Mouse (Mus musculus): ENCODE data around the gene Lrrc17.

Gene Lrrc17

DNA sequence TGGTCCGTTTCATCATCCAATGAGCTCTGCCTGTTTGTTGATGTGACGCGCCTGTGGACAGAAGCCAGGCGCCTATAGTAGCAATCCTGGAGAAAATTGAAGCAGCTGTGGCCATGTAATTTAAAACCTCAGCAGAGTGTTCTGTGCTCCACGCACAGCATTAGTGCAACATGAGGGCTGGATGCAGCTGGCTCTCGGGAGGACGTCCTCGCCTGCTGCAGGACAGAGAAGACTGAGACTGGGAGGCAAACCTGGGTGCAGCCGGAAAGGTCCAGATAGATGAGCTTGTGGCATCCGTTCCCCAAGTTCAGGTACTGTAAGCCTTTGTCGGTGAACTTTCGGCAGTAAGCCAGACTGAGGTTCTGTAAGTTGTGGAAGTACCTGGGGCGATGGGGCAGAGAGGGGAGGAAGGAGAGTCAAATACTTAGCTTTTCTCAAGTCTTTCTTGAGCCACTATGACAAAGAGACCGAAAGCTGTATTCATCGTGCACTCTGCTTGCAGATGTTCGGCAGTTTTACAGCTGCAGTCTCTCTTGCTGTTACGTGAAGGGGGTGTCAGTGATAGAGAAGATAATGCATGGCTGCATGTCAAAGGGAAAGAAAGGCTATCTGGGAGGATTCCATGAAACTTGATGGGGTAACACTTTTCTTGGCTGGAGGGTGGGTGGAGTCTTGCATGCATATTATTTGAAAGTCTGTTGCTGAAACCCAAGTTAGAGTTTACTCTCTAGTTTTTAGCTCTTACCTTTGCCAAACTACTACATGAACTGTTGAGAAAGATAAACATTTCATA lies at the start of gene Lrrc17:
Lrrc17 (plus strand) TSS at position 151 of the 793 bp plus-strand sequence.
- no peak for DNase-seq

DNA sequence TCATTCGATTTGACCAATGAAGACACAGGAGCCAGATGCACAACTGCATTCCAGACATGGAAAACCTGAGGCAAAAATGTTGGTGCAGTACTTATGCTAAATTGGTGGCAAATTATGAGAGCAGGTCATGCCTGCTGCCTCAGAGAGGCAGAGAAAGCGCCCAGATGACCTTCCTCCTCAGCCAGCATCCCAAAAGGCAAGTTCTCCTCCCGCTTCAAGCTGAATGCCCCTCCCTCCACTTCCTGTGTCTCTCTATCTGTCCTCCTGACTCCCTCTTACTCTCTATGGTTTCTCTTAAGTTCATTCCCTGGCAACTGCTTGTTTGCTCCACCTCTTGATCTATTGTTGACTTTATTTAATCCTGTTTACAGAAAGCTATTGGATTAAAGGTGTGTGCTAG lies 48.6 kb upstream of the Lrrc17 start:
- DNase-seq = no peak

DNA sequence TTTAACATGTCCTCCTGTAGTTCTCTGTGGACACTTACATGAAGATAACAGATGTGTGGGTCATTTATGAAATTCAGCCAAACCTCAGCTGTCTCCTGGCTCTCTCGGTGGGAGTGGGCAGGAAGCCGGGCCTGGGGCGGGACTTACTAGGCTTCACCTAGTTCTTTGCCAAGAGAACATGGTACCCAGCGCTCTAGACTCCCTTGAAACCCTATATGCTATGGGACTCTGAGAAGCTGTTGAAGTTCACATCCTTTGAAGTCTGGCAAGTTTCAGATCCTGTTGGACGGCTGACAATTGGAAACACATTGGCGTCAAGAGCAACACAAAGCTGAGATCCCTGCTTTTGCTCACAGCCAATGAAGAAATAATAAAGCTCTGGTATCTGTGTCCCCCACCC lies 47.0 kb upstream of the Lrrc17 start:
- no peak for DNase-seq

DNA sequence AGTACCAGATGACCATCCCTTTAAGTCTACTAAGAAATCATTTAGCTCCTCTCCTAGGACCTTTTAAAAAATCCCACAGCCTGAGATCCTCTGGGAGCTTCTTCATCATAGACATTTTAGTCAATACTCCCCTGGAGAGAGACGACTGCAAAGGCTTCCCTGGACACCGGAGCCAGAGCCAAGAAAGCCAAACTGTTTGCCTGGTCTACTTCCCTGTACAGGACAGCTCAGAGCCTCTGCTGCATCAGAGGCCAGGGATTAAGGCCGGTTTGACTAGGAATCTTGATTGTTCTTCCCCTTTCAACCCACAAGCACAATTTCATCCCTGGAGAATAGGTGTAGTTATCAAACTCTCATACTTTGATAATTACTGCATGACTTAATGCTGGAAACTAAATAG lies 46.5 kb upstream of the Lrrc17 start:
- no peak for DNase-seq

DNA sequence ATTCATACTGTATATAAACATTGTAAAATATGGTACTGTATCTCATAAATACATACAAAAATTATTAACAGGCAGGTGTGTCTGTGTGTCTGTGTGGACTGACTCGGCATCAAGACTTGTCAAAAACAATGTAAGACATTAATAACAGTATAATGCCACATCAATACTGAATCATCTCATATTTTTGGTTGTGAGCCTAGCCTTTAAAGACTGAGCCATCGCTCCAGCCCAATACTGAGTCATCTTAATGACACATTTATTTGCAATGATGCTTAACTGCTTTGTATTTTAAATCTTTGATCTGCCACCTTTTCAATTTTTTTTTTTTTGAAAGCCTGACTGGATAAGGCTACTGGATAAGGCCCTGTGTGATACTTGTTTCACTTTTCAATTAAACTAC lies 44.9 kb upstream of the Lrrc17 start:
- DNase-seq = no peak

DNA sequence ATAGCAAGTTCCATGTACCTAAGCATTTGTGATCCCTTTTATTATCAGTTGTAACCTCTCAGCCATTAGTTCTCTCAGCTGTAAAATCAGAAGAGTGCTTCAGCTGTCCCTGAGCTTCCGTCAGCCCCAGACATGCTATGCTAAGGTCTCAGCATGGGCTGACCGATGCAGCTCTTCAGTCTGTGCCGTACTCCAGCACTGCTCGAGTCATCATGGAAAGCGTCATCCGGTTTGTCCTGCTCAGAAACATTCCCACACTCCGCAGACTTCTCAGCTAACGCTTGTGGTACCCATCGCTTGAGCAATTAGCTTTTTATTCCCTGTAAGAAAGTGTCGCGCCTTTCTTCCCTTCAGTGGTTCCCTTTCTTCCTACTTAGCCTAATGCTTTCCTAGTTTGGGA lies 44.4 kb upstream of the Lrrc17 start:
- DNase-seq = no peak

DNA sequence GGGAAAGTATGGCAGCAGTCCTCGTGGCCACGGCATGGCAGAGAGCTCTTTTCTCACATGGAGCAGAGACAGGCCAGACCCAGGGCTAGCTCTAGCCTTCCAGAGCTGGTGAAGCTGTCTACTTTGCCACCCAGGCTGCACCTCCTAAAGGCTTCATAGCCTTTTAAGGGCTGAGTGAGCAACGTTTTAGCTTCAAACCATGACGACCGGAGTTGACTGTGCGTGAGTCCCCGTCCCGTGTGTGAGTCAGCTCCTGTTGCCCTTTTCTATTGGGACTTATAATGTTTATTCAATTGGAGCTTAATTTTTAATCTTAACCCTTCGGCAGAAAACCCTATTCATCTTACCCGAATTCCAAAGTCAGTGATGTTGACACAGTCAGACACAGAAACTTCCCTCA lies 43.2 kb upstream of the Lrrc17 start:
- no peak for DNase-seq

DNA sequence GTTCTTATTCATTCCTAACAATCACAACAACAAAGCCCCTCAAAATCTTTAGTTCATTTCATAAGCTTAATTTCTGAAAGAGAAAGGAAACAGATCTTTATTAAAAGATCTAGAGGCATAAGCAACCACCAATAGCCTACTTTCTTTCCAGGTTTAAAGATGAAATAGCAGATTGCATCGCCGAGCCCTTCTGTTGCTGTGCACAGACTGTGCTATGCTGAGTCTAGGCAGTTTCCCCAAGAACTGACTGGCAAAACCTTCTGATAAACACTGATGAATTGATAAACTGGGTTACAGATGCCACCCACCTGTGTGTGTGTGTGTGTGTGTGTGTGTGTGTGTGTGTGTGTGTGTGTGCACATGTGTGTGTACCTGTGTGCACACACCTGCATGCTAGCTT lies 42.4 kb upstream of the Lrrc17 start:
- DNase-seq = no peak

DNA sequence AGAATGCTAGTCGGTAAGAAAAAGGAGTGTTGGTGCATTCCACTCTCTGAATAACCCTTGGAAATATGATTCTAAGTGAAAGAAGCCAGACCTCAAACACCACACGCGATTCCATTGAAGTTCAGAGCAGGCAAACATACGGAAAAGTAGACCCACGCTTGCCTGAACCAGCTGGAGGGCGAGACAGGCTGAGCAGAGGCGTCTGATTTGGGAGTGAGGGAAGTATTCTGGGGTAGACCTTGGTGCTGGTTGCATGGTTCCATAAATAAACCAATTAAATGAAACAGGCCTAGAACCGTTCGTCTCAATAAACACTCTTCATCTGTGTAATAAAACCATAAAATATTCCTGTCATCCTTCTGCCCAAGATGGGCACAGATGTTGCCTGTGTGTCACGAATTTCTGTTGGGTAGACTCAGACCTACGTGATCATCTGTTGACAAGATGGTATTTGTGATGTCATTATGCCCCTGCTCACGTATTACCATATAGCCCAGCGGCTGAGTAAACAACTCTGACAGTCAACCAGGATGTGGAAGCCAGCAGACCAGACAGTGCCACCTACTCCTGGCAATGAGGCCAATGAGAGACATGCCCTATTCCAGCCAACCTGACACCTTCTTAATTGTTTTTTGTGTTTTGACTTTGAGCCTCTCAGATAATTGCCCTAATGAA lies 40.3 kb upstream of the Lrrc17 start:
- DNase-seq = no peak

DNA sequence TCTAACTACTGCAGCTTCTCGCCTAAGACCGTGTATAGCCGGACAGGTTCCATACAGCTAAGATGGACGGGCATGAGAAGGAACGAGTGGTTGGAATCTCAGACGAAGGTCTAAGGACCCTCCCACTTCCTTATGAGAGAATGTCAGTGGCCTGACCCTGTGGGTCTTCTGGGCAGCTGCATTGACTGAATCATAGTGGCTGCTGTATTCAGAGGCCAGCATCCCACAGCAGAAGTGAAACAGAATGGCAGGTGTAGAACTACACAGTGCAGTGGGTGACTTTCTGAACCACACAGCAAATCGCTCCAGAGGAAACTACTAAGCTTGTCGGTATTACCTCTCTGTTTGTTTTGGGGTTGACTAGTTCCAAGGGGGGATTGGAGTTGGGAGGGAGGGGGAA lies 38.2 kb upstream of the Lrrc17 start:
- no peak for DNase-seq

DNA sequence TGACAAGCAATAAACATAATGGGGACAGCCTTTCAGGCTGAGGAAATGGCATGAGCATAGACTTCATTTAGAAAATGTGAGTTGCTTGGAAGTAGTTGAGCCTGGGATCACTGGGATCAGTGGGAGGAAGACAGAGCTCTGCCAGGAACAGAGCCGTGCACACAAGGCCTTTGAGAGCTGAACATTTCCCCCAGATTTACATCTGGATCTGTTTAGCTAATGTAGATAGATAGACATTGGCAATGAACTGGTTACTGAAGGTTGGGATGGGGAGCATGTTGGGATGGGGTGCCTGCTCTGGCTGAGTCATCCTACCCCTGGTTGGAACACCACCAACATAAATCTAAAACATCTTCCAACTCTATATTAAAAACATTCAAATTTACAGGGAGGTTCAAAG lies 36.5 kb upstream of the Lrrc17 start:
- no peak for DNase-seq

DNA sequence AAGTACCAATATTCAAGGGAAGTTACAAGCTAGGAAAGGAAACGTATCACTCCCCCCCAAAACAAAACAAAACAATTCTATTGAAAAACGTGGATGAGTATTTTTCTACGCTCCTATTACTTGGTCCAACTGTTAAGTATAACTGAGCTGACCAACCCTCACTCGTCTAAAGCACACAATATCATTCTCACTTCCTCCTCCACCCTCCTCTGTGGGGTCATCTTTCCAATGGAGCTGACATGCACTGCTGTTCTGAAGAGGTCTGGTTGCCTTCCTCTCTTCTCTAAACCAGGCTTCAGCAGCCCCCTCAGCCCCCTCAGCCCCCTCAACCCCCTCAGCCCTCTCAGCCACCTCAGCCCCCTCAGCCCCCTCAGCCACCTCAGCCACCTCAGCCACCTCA lies 33.6 kb upstream of the Lrrc17 start:
- no peak for DNase-seq

DNA sequence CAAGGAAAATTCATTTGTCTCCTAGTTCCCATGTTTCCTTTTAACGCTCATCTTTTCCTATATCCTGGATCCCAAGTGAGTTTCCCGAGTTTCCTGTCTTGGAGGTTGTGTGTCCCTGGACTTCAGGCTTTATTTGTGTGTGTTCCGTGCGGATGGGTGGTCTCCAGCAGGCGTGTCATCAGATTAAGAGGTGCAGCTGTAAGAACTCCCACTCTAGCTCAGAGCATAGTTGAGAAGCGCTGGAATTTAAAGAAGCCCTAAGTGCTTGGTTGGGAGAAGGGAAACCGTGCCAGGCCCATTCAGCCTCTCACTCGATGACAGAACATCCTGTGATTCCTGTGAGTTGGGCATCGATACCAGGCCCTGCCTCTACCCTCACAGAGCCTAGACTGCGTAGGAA lies 30.0 kb upstream of the Lrrc17 start:
- no peak for DNase-seq

DNA sequence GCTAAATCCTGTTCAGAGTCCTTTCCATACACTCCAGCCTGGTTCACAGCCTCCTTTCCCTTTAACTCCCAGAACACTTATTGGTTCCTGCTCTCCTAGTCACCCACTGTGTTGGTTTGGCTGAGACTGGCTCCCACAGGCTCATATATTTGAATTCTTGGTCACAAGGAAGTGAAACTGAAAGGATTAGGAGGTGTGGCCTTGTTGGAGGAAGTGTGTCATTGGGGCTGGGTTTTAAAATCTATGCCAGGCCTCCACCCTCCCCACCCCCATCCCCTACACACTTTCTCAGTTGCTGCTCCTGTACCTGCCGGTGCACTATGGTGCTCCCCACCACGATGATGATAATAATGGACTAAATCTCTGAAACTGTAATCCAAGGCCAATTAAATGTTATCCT lies 25.8 kb upstream of the Lrrc17 start:
- no peak for DNase-seq

DNA sequence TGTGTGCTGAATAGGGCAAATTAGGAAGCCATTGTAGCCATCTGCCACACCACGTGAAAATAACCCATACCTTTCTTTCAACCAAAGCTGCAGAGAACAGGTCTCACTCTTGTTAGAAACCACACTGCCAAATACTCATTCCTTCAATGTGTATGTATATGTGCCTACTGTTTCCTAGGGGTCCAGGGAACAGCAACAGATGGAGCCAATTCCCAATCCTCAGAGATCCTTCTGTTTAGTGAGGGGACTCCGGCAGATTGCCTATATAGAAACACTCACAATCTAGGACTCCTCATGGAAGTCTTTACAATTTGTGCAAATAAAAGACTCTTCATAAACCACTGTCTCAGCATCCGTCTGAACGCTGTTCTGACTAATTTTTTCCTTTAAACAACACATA lies 25.2 kb upstream of the Lrrc17 start:
- no peak for DNase-seq

DNA sequence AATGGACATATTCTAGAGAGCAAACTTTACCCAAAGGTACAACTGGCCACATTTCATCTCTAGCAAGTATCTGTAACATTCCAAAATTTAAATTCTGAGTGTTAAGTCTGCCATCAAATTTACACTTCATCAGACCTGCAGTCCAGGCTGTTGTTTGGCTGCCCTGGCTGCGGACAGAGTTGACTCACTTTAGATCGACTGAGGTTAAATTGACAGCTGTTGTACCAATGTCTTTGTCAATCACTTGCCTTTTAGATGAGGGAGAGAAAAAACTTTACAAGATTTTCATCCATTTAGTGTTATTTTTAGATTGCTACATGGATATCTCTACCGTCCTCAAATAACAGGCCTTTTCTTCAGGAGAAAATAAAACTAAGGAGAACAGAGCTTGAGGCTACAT lies 24.2 kb upstream of the Lrrc17 start:
- no peak for DNase-seq

DNA sequence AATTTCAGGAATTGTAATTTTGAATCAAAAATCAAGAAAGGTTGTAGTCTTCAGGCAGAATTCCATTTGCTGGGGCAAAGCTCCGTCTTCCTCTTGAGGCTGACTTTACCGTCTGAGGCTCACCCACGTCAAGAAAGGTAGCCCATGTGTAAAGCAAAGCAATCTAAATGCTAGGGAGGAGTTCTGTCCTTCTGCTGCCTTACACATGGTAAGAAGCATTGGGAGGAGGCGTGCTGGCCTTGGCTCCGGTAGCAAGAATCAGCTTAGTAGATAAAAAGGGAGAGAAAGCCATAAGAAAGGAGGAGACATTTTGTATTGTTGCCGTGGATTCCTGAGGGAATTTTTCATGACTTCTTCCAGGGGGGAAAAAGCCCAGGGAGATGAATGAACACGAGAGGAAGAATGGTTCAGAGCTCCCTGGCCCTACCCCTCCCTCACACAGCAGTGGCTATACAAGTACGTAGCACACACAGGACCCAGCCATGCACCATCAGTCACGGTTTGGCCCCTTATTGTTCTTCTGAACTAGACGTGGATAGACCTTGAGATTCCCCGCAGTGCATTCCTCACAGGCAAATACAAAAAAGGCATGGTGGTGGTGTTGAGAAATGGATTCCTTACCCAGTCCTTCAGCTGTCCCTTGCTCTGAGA lies 16.4 kb upstream of the Lrrc17 start:
- DNase-seq = no peak

DNA sequence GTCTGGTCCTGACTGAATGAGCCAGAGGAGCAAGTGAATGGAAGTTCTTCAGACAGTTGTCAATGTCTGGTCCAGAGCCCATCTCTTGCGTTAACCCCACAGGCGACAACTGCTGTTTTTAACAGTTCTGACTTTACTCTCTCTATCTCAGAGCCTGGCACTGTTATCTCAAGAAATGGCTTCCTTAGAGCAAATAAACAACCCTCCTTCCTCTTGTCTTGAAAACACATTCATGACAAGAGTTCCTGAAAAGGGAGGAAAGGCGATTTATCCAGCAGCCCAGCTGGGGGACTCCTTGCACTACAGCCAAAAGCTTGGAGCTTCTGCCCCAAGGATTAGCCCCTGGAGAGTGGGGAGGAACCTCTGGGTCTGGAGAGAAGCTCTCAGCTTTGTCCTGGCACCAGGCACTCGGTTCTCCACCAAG lies 15.9 kb upstream of the Lrrc17 start:
- DNase-seq = no peak

DNA sequence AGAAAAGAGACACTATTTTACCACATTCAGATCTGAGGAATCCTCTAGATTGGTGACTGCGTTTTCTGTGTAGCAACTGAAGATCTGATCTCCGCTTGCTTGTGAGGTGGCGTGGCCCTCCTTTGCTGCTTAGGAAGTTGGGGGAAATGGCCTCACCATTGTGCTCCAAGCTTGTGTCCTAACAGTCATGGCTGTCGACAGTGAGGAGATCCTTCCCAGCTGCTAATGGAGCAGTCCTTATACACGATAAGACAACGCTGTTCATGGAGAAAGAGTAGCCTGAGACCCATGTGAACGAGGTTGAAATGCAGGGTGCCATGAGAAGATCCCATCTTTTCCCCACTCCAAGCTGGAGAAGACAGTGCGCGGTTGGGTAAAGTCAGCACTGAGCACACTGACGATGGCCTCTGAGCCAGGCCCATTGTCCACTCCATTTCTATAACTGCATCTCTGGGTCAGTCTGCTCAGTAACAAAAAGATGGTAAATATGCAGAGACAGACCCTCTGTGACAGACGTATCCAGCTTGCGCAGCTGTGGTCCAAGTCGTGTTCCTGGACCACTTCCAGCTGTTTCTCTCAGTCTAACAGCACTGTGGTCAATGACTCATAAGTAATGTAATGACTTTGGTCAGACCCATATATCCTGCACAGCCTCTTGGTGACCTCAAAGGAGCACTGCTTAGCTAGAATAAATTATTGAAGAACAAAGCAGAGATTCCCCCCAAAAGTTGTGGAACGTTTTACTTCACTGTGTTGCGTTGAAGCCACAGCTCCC lies 15.1 kb upstream of the Lrrc17 start:
- no peak for DNase-seq

DNA sequence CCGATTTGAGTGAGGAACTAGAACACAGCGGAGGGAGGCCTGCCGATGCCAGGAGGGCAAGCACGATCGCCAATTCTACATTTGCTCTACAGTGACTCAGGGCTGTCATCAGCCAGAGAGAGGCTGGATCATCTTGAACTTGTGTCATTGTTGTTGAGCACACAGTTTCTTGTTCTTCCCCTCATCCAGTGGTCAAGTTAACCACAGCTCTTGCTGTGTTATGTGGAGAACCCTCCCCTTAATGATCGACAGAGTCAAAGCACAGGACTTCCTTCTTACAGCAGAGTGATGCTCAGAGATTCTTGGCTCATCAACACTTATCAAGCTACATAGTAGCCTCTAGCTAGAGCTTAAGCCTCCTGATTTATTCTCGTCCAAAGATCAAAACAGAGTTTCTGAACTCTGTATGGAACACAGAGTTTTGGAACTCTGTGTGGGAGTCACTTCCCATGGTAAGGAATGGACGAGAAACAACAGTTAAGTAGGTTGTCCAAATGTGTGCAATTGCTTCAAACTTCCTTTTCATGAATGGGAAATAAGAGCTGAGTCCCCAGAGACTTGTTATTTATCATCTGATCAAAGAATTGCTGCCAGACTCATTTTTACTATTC lies 14.1 kb upstream of the Lrrc17 start:
- DNase-seq = no peak

DNA sequence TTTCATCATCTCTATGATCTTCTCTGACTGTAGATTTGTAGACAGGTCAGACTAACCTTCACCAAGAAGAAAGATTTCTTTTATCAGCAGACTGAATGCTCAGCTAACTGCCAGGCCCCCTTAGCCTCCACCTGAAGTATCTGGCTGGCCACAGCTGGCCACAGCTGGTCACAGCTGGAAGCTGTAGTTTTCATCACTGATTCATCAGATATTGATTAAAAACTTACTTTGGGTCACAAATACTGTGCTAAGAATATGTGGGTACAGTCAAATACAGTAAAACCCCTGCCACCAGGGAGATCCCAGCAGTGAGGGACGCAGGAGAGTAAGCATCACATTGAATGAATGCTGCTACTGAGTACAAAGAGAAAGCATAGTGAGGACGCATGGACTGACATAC lies 11.2 kb upstream of the Lrrc17 start:
- DNase-seq = no peak

DNA sequence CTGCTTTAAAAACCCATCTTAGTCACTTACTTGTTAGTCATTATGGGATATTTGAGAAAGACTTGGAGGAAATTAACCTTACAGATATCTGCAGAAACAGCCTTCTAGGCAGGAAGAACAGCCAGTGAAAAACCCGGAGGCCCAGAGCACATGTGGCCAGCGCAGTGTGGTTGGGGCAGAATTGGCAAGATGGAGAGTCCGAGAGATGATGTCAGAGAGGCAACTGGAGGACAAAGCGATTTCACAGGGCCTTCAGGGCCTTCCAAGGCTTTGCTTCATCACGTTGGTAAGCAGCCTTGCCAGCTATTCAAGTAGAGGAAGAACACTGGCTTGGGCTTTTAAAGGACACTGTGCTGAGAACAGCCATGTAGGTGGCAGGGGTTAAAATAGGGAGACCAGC lies 10.4 kb upstream of the Lrrc17 start:
- DNase-seq = no peak

DNA sequence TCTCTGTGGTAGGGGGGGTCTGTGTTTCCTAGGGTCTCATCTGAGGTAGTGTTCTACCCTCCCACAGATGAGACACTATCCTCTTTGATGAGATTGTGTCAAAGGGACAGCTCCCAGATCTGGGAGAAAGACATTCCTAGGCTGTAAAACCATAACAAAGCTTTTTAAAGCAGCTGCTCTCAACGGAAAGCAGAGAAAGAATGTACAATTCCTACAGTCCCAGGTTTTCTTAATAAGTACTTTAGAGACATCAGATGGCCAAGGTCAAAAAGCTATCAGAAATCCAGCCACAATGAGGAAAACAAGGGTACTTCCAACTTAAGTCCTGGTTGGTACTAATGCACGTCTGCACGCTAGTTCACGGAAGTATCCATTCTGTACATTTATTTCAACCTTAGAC lies 1.1 kb upstream of the Lrrc17 start:
- DNase-seq = no peak
